Mouse (Mus musculus) embryonic facial prominence, embryonic 15.5 days (tissue): ENCODE results near the gene Il20rb. TPM values are rescaled to one million over a fixed set of nuclear protein-coding genes. Genes with fewer than 3 reads are reported as not detected.
A peak's percentile ranks its signal among the peaks of the same experiment; 100 is the strongest.

Experiments
- ATAC-seq: fragments of 200-750 bp; cut with Nextera tagmentation; 2 replicates; pipeline ENCODE4 v1.8.0; 2017; ENCODE audit warnings: low read depth, moderate TSS enrichment; ENCODE audit not compliant: insufficient number of reproducible peaks, low FRiP score, low TSS enrichment
- H3K27ac ChIP-seq: fragments of 300-500 bp; sonication (generic); replicated peaks from 2 replicates; pipeline ENCODE4 v1.5.1; 2015; ENCODE audit warnings: mild to moderate bottlenecking, inconsistent platforms
- H3K27me3 ChIP-seq: fragments of 300-500 bp; sonication (generic); 2 replicates; pipeline ENCODE4 v1.6.1; 2015; ENCODE audit warnings: inconsistent platforms
- H3K36me3 ChIP-seq: fragments of 300-500 bp; sonication (generic); 2 replicates; pipeline ENCODE4 v1.6.1; 2015; ENCODE audit warnings: mild to moderate bottlenecking, inconsistent platforms
- H3K4me1 ChIP-seq: fragments of 300-500 bp; sonication (generic); 2 replicates; pipeline ENCODE4 v1.6.1; 2015; ENCODE audit warnings: inconsistent platforms
- H3K4me2 ChIP-seq: fragments of 300-500 bp; sonication (generic); replicated peaks from 2 replicates; pipeline ENCODE4 v1.6.1; 2015; ENCODE audit warnings: mild to moderate bottlenecking, inconsistent platforms
- H3K4me3 ChIP-seq: fragments of 300-500 bp; sonication (generic); replicated peaks from 2 replicates; pipeline ENCODE4 v1.5.1; 2015; ENCODE audit warnings: mild to moderate bottlenecking, inconsistent platforms
- H3K9ac ChIP-seq: fragments of 300-500 bp; sonication (generic); 2 replicates; pipeline ENCODE4 v1.6.1; 2015; ENCODE audit warnings: inconsistent platforms
- H3K9me3 ChIP-seq: fragments of 300-500 bp; sonication (generic); replicated peaks from 2 replicates; pipeline ENCODE4 v1.6.1; 2016; ENCODE audit warnings: inconsistent platforms
- WGBS: fragments of 180-500 bp; shearing (Covaris S2); methylation state at CpG from one replicate; pipeline ENCODE4 v1.1.7; 2015; 5-methylcytosine and 5-hydroxymethylcytosine counted together
- polyA plus RNA-seq: library from polyadenylated mRNA; unstranded; fragments of >200 nt; fragmentation: Nextera tagmentation; extraction: Ambion mirVana; gene quantifications from 2 replicates; pipeline ENCODE4 v1.2.1, GENCODE M21; 2015

Gene Il20rb
- polyA plus RNA-seq, 1 experiment from 2014 or later, result 7.8 TPM

- no peak for ATAC-seq
- Histone ChIP-seq H3K4me2 (no peak overlapping the region), H3K9ac (no peak overlapping the region), H3K27me3 (no peaks in the 10 kb centered on the region), H3K4me3 (no peak overlapping the region), H3K36me3 (peaks cover 5% of the 10 kb centered on the region; the same call in 1 of the 2 replicates), H3K9me3 (no peaks in the 10 kb centered on the region), H3K27ac (peak overlapping the region; percentile 51; the same call in 1 of the 2 replicates), H3K4me1 (no peaks in the 10 kb centered on the region)
- 83% methylated on average over 4 of the region's 4 CpGs for WGBS
Observed at GRCm38 (mm10) chr9:100505498-100505897, 18.9 kb upstream of the Il20rb start.

DNA sequence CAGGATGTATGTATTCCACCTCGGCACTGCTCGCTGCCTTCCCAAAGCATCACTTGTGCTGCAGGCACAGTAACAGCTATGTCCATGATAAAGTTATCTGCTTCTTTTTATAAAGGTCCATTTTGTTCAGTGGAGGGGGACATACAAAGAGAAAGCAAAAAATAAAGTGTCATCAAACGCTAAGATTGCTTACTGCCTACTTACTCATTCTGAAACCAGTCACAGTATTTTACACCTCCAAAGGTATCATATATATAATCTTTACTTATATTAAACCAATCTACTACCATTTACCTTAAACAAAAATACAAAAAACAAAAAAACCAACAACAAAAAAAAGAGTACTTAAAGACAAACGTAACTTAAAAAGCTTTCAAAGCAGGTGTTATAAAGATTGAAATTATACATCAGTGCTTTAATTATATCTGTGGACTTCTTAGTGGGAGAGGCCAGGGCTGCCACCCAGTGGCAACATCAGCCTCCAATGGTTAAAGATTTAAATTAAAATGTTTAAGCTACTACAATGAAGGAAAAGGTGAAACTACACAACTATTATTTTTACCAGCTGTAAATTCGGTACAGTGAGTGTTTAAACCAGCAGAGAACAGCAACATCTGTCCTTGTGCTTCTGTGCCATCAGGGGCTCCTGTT, 7.1 kb upstream of the Il20rb start:
- Histone ChIP-seq H3K9ac (no peak overlapping the region), H3K4me1 (no peaks in the 10 kb centered on the region), H3K27me3 (no peaks in the 10 kb centered on the region), H3K4me3 (no peak overlapping the region), H3K9me3 (no peaks in the 10 kb centered on the region), H3K4me2 (no peak overlapping the region), H3K36me3 (peaks cover 9% of the 10 kb centered on the region; the same call in 1 of the 2 replicates), H3K27ac (no peak overlapping the region)
- WGBS, result 82% methylated on average over 5 of the region's 5 CpGs
- ATAC-seq, result no peak

DNA sequence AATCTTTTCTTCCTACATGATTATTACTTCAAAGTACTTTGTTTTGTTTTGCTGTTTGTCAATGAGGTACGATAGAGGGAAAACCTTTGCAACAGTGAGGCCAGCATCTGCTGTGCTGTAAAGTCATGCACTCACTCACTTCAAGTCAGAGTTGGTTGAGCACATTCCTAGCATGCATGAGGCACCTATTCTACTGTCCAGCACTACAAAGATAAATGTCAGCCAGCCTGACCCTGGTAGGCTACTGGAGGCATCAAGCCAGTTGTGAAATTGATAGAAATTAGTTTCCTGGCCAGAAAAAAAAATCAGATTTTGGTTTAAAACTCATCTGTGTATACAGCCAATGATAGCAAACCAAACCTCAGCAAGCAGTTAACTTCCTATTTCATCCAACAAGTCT, 4.8 kb upstream of the Il20rb start:
- Histone ChIP-seq H3K4me1 (peaks cover 12% of the 10 kb centered on the region), H3K9ac (no peak overlapping the region), H3K27ac (no peak overlapping the region), H3K4me3 (no peak overlapping the region), H3K4me2 (no peak overlapping the region), H3K27me3 (no peaks in the 10 kb centered on the region), H3K9me3 (no peaks in the 10 kb centered on the region), H3K36me3 (no peaks in the 10 kb centered on the region)
- no peak for ATAC-seq
- WGBS, result 77% methylated on average over 1 of the region's 1 CpGs

DNA sequence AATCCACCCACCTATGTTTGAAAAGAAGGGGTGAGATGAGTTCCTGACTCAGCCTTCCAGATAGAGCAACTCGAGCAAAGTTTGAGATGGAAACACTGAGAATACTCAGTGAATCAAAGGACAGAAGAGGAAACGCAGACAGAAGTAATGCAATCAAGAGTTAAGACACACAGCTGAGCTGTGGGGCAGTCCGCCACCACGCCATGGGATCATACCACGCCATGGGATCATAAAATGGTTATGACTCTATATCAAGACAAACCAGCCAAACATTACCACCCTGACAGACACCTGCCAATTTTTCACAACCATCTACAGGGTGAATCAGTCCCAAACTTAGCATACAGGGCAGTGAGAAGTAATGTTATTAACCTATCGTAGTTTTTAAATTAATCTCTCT, 2.4 kb upstream of the Il20rb start:
- WGBS, result 88% methylated on average over 6 of the region's 6 CpGs
- ATAC-seq, result no peak
- peaks cover 12% of the 10 kb centered on the region for H3K4me1 ChIP-seq

DNA sequence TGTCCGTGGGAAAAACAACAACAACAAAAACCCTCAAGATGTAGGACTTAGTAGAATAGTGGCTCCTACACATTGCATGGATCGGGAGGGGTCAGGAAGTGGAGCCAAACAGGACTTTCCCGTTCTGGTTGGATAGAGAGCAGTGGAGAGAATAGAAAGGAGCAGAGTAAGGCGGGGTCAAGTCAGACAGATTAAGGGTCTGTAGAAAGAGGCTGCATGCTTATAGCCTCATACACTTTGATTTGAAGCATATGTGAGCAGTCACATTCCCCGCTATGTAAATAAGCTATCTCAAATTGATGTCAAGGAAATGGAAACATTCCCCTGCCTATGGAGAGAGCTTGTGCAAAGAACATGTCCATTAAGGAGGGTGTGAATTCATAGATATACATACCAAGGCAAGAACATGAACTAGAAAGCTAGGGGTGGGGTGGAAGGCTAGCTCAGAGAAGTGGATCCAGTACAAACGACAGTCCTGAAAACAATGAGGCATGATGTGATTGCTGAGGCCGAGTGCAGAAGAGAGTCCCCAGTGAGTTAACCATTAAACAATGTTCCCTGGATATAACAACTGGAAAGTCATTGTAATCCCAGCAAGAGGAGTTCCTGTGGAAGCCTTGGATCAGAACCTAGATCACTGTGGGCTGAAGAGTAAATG, 1.6 kb upstream of the Il20rb start:
- Histone ChIP-seq H3K9ac (no peak overlapping the region), H3K4me1 (peaks cover 12% of the 10 kb centered on the region), H3K36me3 (no peaks in the 10 kb centered on the region), H3K27me3 (no peaks in the 10 kb centered on the region), H3K27ac (0 out of 2 replicates have a peak overlapping the region, but pooled peaks have one; percentile 55), H3K4me2 (no peak overlapping the region), H3K9me3 (no peaks in the 10 kb centered on the region), H3K4me3 (no peak overlapping the region)
- 42% methylated on average over 7 of the region's 7 CpGs for WGBS
- no peak for ATAC-seq

More for the DNA sequence above, 2.4 kb upstream of the Il20rb start:
- no peaks in the 10 kb centered on the region for H3K9me3 ChIP-seq
- no peak overlapping the region for H3K9ac ChIP-seq
- no peaks in the 10 kb centered on the region for H3K36me3 ChIP-seq
- no peak overlapping the region for H3K4me2 ChIP-seq
- H3K4me3 ChIP-seq, result no peak overlapping the region
- H3K27me3 ChIP-seq, result no peaks in the 10 kb centered on the region
- H3K27ac ChIP-seq, result no peak overlapping the region

DNA sequence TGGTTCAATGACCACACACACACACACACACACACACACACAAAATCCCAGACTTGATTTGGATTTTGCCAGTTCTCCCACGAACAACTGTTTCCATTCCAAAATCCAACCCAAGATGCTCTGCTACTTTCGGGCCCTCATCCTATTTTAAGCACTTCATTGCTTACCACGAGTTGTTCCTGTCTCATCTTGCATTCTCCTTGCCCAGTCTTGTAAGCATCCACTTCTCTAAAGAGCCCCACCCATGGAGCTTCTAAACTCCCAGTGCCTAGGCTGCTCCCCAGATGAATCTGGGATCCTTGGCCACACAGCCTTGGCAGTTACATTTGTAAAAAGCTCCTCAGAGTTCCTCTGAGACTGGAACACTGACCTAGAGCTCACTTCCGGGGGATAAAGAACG, 3.3 kb downstream of the Il20rb start:
- Histone ChIP-seq H3K27ac (peak overlapping the region; percentile 48), H3K27me3 (no peaks in the 10 kb centered on the region), H3K4me3 (no peak overlapping the region), H3K4me2 (no peak overlapping the region), H3K36me3 (no peaks in the 10 kb centered on the region), H3K9ac (no peak overlapping the region), H3K9me3 (no peaks in the 10 kb centered on the region), H3K4me1 (peaks cover 10% of the 10 kb centered on the region)
- 64% methylated on average over 5 of the region's 5 CpGs for WGBS
- ATAC-seq, result no peak

DNA sequence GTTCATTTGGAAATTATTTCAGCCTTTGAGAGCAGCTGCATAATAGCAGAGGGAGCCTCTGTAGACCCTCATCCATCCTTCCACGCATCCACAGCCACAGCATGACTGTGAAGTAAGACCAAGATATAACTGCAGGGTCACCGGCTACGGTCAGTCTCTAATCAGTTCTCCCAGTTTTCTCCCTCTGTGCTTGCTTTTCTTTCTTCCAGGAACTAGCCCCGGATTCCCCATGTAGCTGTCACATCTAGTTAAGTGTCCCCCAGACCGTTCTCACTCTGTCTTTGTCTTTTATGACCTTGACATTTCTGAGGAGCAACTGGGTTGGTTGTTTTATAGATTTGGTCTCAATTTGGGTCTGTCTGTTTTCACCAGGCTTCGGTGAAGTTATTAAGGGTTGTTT, 5.0 kb downstream of the Il20rb start:
- Histone ChIP-seq H3K9me3 (no peaks in the 10 kb centered on the region), H3K4me1 (peaks cover 1% of the 10 kb centered on the region; the same call in 1 of the 2 replicates), H3K9ac (no peak overlapping the region), H3K4me3 (no peak overlapping the region), H3K27me3 (no peaks in the 10 kb centered on the region), H3K27ac (no peak overlapping the region), H3K4me2 (no peak overlapping the region), H3K36me3 (no peaks in the 10 kb centered on the region)
- 83% methylated on average over 6 of the region's 6 CpGs for WGBS
- ATAC-seq, result no peak

GRCm38 (mm10) chr9:100474056-100474455, 12.5 kb downstream of the Il20rb start:
- WGBS, result 86% methylated on average over 1 of the region's 1 CpGs
- no peak overlapping the region for H3K4me3 ChIP-seq
- ATAC-seq, result no peak
- H3K27me3 ChIP-seq, result no peaks in the 10 kb centered on the region
- H3K27ac ChIP-seq, result no peak overlapping the region
- H3K4me1 ChIP-seq, result 0 out of 2 replicates have a peak, but pooled peaks cover 4% of the 10 kb centered on the region
- no peaks in the 10 kb centered on the region for H3K9me3 ChIP-seq
- no peak overlapping the region for H3K4me2 ChIP-seq
- no peak overlapping the region for H3K9ac ChIP-seq
- no peaks in the 10 kb centered on the region for H3K36me3 ChIP-seq

DNA sequence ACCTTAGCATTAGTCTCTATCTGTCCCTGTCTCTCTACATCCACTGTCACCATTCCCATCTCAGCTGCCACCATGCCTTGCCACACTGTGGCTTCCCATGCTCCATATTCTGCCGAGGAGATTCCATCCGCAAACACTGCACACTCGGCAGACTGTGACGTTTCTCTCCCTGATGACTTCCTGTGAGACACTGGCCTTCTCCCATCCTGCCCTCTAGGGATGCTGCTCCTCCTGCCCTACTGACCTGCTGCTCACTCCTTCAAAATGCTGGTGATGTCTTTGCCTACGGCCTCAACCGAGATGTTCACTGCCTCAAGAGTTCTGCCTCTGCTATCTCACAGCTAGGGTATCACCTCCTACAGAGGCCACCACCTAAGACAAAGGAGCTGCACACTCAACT, 13.2 kb downstream of the Il20rb start:
- H3K9me3 ChIP-seq, result no peaks in the 10 kb centered on the region
- no peaks in the 10 kb centered on the region for H3K27me3 ChIP-seq
- H3K36me3 ChIP-seq, result no peaks in the 10 kb centered on the region
- 67% methylated on average over 6 of the region's 6 CpGs for WGBS
- H3K9ac ChIP-seq, result no peak overlapping the region
- 0 out of 2 replicates have a peak, but pooled peaks cover 4% of the 10 kb centered on the region for H3K4me1 ChIP-seq
- no peak overlapping the region for H3K27ac ChIP-seq
- no peak for ATAC-seq
- no peak overlapping the region for H3K4me2 ChIP-seq
- no peak overlapping the region for H3K4me3 ChIP-seq

DNA sequence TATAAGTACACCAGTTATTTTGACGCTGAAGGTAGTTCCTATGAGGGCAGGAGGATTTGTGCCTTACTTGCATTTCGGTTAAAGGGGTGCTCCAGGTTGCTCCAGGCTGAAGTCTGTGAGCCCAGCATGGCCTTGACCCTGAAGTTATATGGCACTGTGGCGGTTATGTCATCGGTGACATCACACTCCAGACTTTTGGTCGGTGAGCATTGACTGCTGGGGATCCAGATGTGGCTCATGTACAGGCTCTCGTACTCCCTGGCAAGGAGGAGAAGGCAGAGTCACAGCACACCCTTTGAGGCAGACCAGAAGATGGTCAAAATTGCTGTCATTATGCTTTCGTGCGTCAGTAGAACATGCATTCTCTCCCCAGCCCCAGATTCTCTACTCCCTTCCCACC, 13.7 kb downstream of the Il20rb start:
- H3K9me3 ChIP-seq, result no peaks in the 10 kb centered on the region
- H3K4me3 ChIP-seq, result no peak overlapping the region
- H3K9ac ChIP-seq, result no peak overlapping the region
- H3K36me3 ChIP-seq, result no peaks in the 10 kb centered on the region
- H3K4me1 ChIP-seq, result 0 out of 2 replicates have a peak, but pooled peaks cover 4% of the 10 kb centered on the region
- H3K27me3 ChIP-seq, result no peaks in the 10 kb centered on the region
- 87% methylated on average over 8 of the region's 8 CpGs for WGBS
- no peak for ATAC-seq
- no peak overlapping the region for H3K4me2 ChIP-seq
- no peak overlapping the region for H3K27ac ChIP-seq

DNA sequence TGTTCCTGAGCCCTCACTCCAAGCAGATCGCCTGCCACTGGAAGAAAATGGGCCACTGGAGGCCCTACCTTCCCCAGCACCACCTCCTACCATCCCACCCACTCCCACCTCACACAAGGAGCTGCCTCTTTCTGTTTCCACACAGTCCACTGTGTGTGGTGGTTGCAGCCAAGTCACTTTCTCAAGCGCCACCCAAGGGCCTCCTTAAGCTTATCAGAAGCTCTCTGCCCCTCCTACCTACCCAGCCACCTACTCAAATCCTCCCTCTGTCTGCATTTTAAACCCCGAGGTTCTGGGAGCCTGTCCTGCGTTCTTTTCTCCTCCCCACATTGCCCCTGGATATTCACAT, 15.0 kb downstream of the Il20rb start:
- WGBS, result 56% methylated on average over 4 of the region's 4 CpGs
- Histone ChIP-seq H3K27ac (0 out of 2 replicates have a peak overlapping the region, but pooled peaks have one; percentile 2), H3K4me2 (no peak overlapping the region), H3K9ac (no peak overlapping the region), H3K4me1 (peaks cover 14% of the 10 kb centered on the region; the same call in 1 of the 2 replicates), H3K36me3 (no peaks in the 10 kb centered on the region), H3K4me3 (no peak overlapping the region), H3K27me3 (no peaks in the 10 kb centered on the region), H3K9me3 (no peaks in the 10 kb centered on the region)
- no peak for ATAC-seq
